Mouse (Mus musculus) thymus, adult 2 months (tissue): ENCODE data around the gene Oas1e.

Experiments
- CTCF ChIP-seq: fragments of 200-500 bp; IDR thresholded peaks from 2 replicates; pipeline ENCODE4 v1.5.1; 2012; ENCODE audit warnings: mild to moderate bottlenecking, control low read depth, low read length, moderate library complexity, borderline replicate concordance; ENCODE audit not compliant: control insufficient read depth, poor library complexity, insufficient read depth; ENCODE audit errors: extremely low read depth
- POLR2A ChIP-seq: fragments of 200-500 bp; IDR thresholded peaks from 2 replicates; pipeline ENCODE4 v1.6.1; 2012; ENCODE audit warnings: mild to moderate bottlenecking, low read length, control low read depth, moderate library complexity; ENCODE audit not compliant: control insufficient read depth, poor library complexity, insufficient read depth; ENCODE audit errors: extremely low read depth

DNA sequence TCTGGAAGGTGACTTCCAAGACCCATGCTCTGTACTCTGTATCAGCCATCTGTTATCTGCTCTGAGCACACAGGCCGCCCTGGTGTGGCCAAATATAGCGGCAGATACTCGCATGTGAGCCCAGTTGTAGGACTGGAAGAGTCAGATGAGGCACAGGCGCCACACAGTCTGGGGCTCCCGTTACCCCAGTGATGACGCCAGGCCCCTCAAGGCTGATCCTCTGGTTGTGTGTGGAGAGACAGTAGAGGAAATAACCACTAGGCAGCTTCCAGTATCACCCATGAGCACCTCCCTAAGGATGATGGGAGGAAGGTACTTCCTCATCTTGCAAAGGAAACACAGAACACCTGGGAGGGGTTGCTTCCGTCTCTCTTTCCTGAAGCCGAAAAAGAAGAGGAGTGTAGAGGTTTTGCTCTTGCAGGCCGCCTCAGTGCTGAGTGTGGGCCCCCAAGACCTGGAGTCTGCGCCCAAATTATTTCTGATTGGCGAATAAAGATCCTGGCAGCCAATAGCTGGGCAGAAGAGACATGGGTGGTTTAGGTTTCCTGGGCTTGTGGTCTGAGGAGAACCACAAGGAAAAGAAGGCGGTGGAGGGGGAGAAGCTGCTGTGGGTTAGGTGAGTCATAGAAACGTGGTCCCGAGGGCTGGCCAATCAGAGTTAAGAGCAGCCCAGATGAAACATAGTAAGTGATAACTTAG lies 19.9 kb downstream of the Oas1e start:
- TF ChIP-seq CTCF (no peak), POLR2A (0 out of 2 replicates have a peak, but pooled peaks have one; percentile 24)
